Mouse (Mus musculus): ENCODE data around the gene Plpp6. TPM values are rescaled to one million over a fixed set of nuclear protein-coding genes. Genes with fewer than 3 reads are reported as not detected.

The Plpp6 gene
- polyA plus RNA-seq, 1 experiment from 2014 or later = 9.8 TPM

GRCm38 (mm10) chr19:28947311-28947710 lies 16.4 kb upstream of the Plpp6 start:
- no peaks in the 10 kb centered on the region for H3K9me3 ChIP-seq
- H3K9ac ChIP-seq (replicated peaks) = no peak overlapping the region
- no peak for ATAC-seq
- H3K27ac ChIP-seq = no peak overlapping the region
- H3K36me3 ChIP-seq = no peaks in the 10 kb centered on the region
- H3K4me2 ChIP-seq (replicated peaks) = no peak overlapping the region
- no peaks in the 10 kb centered on the region for H3K4me1 ChIP-seq (replicated peaks)
- no peak overlapping the region for H3K4me3 ChIP-seq (replicated peaks)
- WGBS = 72% methylated on average over 2 of the region's 2 CpGs
- no peaks in the 10 kb centered on the region for H3K27me3 ChIP-seq

GRCm38 (mm10) chr19:28951251-28951650 lies 12.5 kb upstream of the Plpp6 start:
- H3K9me3 ChIP-seq = no peaks in the 10 kb centered on the region
- H3K9ac ChIP-seq (replicated peaks) = no peak overlapping the region
- H3K27me3 ChIP-seq = no peaks in the 10 kb centered on the region
- 73% methylated on average over 5 of the region's 5 CpGs for WGBS
- H3K27ac ChIP-seq = no peak overlapping the region
- H3K4me3 ChIP-seq (replicated peaks) = no peak overlapping the region
- ATAC-seq = no peak
- H3K4me1 ChIP-seq (replicated peaks) = no peaks in the 10 kb centered on the region
- no peaks in the 10 kb centered on the region for H3K36me3 ChIP-seq
- no peak overlapping the region for H3K4me2 ChIP-seq (replicated peaks)

DNA sequence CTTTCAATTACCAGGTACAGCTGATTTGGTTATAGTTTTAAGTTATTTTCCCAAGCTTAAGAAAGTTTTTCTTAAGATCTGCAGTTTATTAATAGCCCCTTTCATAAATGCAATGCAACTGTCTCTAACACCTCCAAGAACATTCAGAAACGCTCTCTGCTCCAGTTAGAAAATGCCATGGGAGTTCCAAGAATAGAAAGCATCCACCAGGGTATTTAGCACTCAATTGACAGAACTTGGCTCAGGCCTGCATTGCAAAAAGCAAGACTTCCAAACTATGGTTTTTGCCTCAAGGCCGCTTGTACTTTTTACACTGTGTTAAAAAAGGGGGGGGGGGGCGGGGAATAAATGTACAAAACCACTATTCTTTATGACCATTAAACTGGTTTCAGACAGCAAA lies 640 bp upstream of the Plpp6 start:
- H3K9me3 ChIP-seq = no peaks in the 10 kb centered on the region
- 59% methylated on average over 3 of the region's 3 CpGs for WGBS
- H3K36me3 ChIP-seq = no peaks in the 10 kb centered on the region
- H3K4me2 ChIP-seq (replicated peaks) = peak overlapping the region; percentile 73
- H3K4me3 ChIP-seq (replicated peaks) = peak overlapping the region; percentile 83
- ATAC-seq = no peak
- H3K4me1 ChIP-seq (replicated peaks) = peaks cover 30% of the 10 kb centered on the region
- H3K27ac ChIP-seq = peak overlapping the region; percentile 84; the same call in 1 of the 2 replicates
- peaks cover 11% of the 10 kb centered on the region; the same call in 1 of the 2 replicates for H3K27me3 ChIP-seq
- H3K9ac ChIP-seq (replicated peaks) = no peak overlapping the region

DNA sequence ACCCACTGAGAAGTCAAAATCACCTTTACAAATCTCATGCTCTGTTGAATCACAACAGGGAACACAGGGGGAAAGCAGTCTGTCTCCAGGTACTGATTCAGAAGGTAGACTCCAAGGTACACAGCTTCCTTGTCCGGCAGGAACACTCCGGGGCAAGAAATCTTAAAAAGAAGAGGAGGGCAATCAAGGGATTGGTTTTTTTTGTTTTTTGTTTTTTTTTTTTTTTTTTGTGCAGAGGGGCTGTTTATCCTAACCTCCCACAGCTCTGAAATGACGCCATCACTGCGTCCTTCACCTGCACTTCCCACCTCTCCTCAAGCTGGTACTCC lies 276 bp upstream of the Plpp6 start:
- H3K9me3 ChIP-seq = no peaks in the 10 kb centered on the region
- peak; percentile 6; the same call in 1 of the 2 replicates for ATAC-seq
- H3K4me1 ChIP-seq (replicated peaks) = peaks cover 30% of the 10 kb centered on the region
- 9% methylated on average over 4 of the region's 4 CpGs for WGBS
- no peaks in the 10 kb centered on the region for H3K36me3 ChIP-seq
- H3K4me2 ChIP-seq (replicated peaks) = peak overlapping the region; percentile 73
- peaks cover 11% of the 10 kb centered on the region; the same call in 1 of the 2 replicates for H3K27me3 ChIP-seq
- peak overlapping the region; percentile 84 for H3K27ac ChIP-seq
- H3K9ac ChIP-seq (replicated peaks) = peak overlapping the region; percentile 90
- peak overlapping the region; percentile 83 for H3K4me3 ChIP-seq (replicated peaks)

- ATAC-seq = peak; percentile 70
- peak overlapping the region; percentile 90 for H3K9ac ChIP-seq (replicated peaks)
- H3K4me3 ChIP-seq (replicated peaks) = peak overlapping the region; percentile 83
- H3K9me3 ChIP-seq = no peaks in the 10 kb centered on the region
- WGBS = 6% methylated on average over 16 of the region's 16 CpGs
- H3K36me3 ChIP-seq = no peaks in the 10 kb centered on the region
- peak overlapping the region; percentile 73 for H3K4me2 ChIP-seq (replicated peaks)
- H3K27me3 ChIP-seq = peaks cover 11% of the 10 kb centered on the region; the same call in 1 of the 2 replicates
- H3K27ac ChIP-seq = peak overlapping the region; percentile 84; the same call in 1 of the 2 replicates
- H3K4me1 ChIP-seq (replicated peaks) = peaks cover 30% of the 10 kb centered on the region
These were observed 775 bp downstream of the Plpp6 start for GRCm38 (mm10) chr19:28964552-28964903.

GRCm38 (mm10) chr19:28967652-28968051 lies 3.9 kb downstream of the Plpp6 start, which contains the start of gene 4430402I18Rik:
TSS of gene 4430402I18Rik (minus strand) at chr19:28967800.
- 3% methylated on average over 11 of the region's 11 CpGs for WGBS
- H3K27ac ChIP-seq = no peak within 1 kb of the TSS
- no peaks in the 10 kb centered on the region for H3K36me3 ChIP-seq
- peaks cover 30% of the 10 kb centered on the region for H3K4me1 ChIP-seq (replicated peaks)
- no peaks in the 10 kb centered on the region for H3K9me3 ChIP-seq
- ATAC-seq = peak; percentile 47
- H3K27me3 ChIP-seq = 0 out of 2 replicates have a peak, but pooled peaks cover 4% of the 10 kb centered on the region
- peak within 1 kb of the TSS; percentile 9; the same call in 1 of the 2 replicates for H3K4me3 ChIP-seq (replicated peaks)
- no peak within 1 kb of the TSS for H3K9ac ChIP-seq (replicated peaks)
- peak within 1 kb of the TSS; percentile 31 for H3K4me2 ChIP-seq (replicated peaks)

DNA sequence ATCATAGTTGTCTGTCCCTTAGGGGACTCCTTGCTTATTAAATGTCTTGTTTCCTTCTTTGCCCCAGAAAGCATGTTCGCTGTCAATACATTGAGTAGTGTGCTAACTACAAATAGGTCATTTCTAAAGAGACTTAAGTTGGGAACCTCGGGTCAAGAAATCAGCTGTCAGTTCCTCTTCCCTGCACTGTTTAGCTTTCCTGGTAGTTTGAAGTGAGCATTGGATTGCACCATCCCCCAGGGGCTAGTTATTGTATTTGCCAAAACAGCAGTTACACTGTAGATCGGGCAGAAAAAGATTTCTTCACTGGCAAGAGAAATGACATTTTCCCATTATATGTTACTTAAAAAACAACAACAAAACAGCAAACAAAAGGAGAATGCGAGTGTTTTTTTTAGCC lies 4.4 kb downstream of the Plpp6 start:
- Histone ChIP-seq H3K9me3 (no peaks in the 10 kb centered on the region), H3K27ac (no peak overlapping the region), H3K9ac (replicated peaks) (no peak overlapping the region), H3K27me3 (0 out of 2 replicates have a peak, but pooled peaks cover 4% of the 10 kb centered on the region), H3K36me3 (no peaks in the 10 kb centered on the region), H3K4me2 (replicated peaks) (no peak overlapping the region), H3K4me3 (replicated peaks) (no peak overlapping the region), H3K4me1 (replicated peaks) (peaks cover 30% of the 10 kb centered on the region)
- no peak for ATAC-seq
- WGBS = 76% methylated on average over 4 of the region's 4 CpGs

- Histone ChIP-seq H3K4me3 (replicated peaks) (no peak overlapping the region), H3K9me3 (no peaks in the 10 kb centered on the region), H3K4me2 (replicated peaks) (no peak overlapping the region), H3K4me1 (replicated peaks) (peaks cover 30% of the 10 kb centered on the region), H3K27ac (no peak overlapping the region), H3K27me3 (peaks cover 7% of the 10 kb centered on the region; the same call in 1 of the 2 replicates), H3K9ac (replicated peaks) (no peak overlapping the region), H3K36me3 (no peaks in the 10 kb centered on the region)
- ATAC-seq = no peak
- 92% methylated on average over 5 of the region's 5 CpGs for WGBS
These were observed 5.5 kb downstream of the Plpp6 start for GRCm38 (mm10) chr19:28969231-28969630.

DNA sequence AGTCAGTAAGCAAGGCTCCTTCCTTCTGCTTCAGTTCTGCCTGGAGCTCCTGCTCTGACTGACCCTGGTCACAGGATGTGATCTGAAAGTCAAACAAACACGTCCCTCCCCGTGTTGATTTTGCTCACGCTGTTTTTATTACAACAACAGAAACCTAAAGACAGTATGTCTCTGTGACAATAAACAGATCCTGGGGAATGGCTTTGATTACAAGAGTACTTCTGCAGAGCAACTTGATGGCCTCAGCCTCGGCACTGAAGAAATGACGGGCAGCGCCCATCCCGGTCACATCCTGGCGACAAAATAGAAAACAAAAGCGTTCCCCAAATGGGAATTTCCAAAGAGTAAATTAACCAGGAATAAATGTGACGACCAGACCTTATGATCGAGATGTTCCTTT lies 6.5 kb downstream of the Plpp6 start:
- peaks cover 25% of the 10 kb centered on the region for H3K4me1 ChIP-seq (replicated peaks)
- H3K4me2 ChIP-seq (replicated peaks) = no peak overlapping the region
- H3K9ac ChIP-seq (replicated peaks) = no peak overlapping the region
- H3K36me3 ChIP-seq = no peaks in the 10 kb centered on the region
- 82% methylated on average over 11 of the region's 11 CpGs for WGBS
- H3K4me3 ChIP-seq (replicated peaks) = no peak overlapping the region
- ATAC-seq = no peak
- H3K9me3 ChIP-seq = no peaks in the 10 kb centered on the region
- peaks cover 10% of the 10 kb centered on the region; the same call in 1 of the 2 replicates for H3K27me3 ChIP-seq
- H3K27ac ChIP-seq = no peak overlapping the region

DNA sequence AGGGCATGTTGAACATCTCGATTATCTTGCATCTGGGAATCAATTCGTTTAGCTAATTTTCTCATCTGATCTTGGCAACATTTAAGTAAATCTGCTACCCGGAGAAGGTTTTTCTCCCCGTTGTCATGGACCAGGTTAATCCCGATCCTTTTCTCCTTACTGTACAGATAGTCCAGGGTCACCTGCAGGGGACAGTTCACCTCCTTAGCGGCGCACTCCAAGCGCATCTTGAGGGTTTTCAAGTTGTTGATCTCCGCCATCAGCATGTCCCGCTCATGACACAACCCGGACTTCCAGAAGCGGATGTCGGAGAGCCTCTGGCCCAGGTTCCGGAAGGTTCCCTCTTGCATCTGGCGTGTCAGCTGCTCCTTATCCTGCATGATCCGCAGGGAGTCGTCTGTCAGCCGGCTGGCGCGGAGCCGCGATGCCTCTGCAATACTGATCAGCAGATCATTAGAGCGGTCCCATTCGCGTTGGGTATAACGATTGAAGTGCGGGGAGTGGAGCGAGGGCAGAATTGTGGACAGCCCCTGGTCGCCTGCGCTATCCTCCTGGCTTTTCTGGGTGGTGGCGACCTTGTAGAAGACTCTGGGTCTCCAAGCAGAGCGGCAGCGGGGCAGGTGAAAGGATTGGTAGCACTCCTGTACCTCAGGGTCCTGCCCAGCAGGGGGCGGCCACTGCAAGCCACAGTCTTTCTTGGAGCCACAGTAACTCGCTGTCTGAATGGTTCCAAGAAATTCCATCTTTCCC lies 11.3 kb downstream of the Plpp6 start:
- Histone ChIP-seq H3K4me1 (replicated peaks) (0 out of 2 replicates have a peak, but pooled peaks cover 7% of the 10 kb centered on the region), H3K9me3 (no peaks in the 10 kb centered on the region), H3K36me3 (no peaks in the 10 kb centered on the region), H3K4me2 (replicated peaks) (peak overlapping the region; percentile 67), H3K4me3 (replicated peaks) (peak overlapping the region; percentile 43), H3K9ac (replicated peaks) (peak overlapping the region; percentile 56), H3K27me3 (peaks cover 6% of the 10 kb centered on the region; the same call in 1 of the 2 replicates), H3K27ac (peak overlapping the region; percentile 45; the same call in 1 of the 2 replicates)
- peak; percentile 95 for ATAC-seq
- 16% methylated on average over 35 of the region's 35 CpGs for WGBS

GRCm38 (mm10) chr19:28982617-28983016 lies 18.9 kb downstream of the Plpp6 start:
- no peaks in the 10 kb centered on the region for H3K27me3 ChIP-seq
- H3K9ac ChIP-seq (replicated peaks) = no peak overlapping the region
- H3K9me3 ChIP-seq = no peaks in the 10 kb centered on the region
- H3K4me3 ChIP-seq (replicated peaks) = no peak overlapping the region
- H3K4me1 ChIP-seq (replicated peaks) = no peaks in the 10 kb centered on the region
- H3K27ac ChIP-seq = no peak overlapping the region
- no peak overlapping the region for H3K4me2 ChIP-seq (replicated peaks)
- no peak for ATAC-seq
- H3K36me3 ChIP-seq = no peaks in the 10 kb centered on the region
- WGBS = 84% methylated on average over 7 of the region's 7 CpGs

DNA sequence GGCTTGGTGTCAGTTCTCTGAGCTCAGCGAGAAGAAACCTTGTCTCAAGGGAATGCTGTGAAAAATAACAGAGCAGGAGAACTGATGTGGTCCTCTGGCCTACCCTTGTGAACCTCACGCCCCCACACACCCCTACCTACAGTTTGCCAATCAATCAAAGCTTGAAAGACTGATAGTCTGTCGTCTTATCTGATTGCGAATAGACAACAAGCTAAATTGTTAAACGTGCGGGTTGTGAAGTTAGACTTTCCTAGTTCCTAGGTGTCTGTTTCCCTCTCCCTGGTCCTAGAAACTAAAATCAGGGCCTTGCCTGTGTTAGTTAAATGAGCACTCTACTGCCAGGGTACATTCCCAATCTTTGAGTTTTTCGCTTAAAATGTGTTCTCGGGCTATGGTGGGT lies 25.8 kb downstream of the Plpp6 start:
- H3K9ac ChIP-seq (replicated peaks) = peak overlapping the region; percentile 93
- peak overlapping the region; percentile 82 for H3K4me3 ChIP-seq (replicated peaks)
- WGBS = 77% methylated on average over 8 of the region's 8 CpGs
- peaks cover 18% of the 10 kb centered on the region for H3K4me1 ChIP-seq (replicated peaks)
- no peaks in the 10 kb centered on the region for H3K9me3 ChIP-seq
- no peak for ATAC-seq
- peak overlapping the region; percentile 73 for H3K4me2 ChIP-seq (replicated peaks)
- 0 out of 2 replicates have a peak, but pooled peaks cover 5% of the 10 kb centered on the region for H3K27me3 ChIP-seq
- no peak overlapping the region for H3K27ac ChIP-seq
- H3K36me3 ChIP-seq = peaks cover 9% of the 10 kb centered on the region; the same call in 1 of the 2 replicates

Data from midbrain, embryonic 13.5 days (tissue).